Comparison of ENCODE assay signal across 9 mouse cellular contexts in genomic region chr6:122633411-122633810, GRCm38 (mm10). TPM values are rescaled to one million over a fixed set of nuclear protein-coding genes. Genes with fewer than 3 reads are reported as not detected.
DNase-seq lines count a peak whose midpoint lies in the region; ATAC-seq and TF ChIP-seq lines count a peak whose summit lies in the region.
"Had no signal": no experiment of that assay in that cellular context is flagged by ENCODE, and none has a peak within 500 bp of the region (broad histone marks: within the 10 kb centered on the region; RNA-seq: fewer than 3 reads in every experiment).

No protein-coding gene starts in this region.

- H3K9me3 ChIP-seq in midbrain, postnatal 0 days (ENCODE audit: low read length): no peaks in the 10 kb centered on the region
- H3K9me3 ChIP-seq in midbrain, embryonic 16.5 days (replicated peaks; ENCODE audit: control insufficient read depth, low read length, poor library complexity, severe bottlenecking): no peaks in the 10 kb centered on the region
- H3K9me3 ChIP-seq in forebrain, embryonic 12.5 days: no peaks in the 10 kb centered on the region

- H3K4me2 ChIP-seq in midbrain, postnatal 0 days (ENCODE audit: low read depth, low read length, poor library complexity, severe bottlenecking): no peak overlapping the region
- no peak overlapping the region for H3K4me2 ChIP-seq in midbrain, embryonic 16.5 days (ENCODE audit: low read length)
- H3K4me2 ChIP-seq in forebrain, embryonic 12.5 days: no peak overlapping the region

- no peak overlapping the region for H3K9ac ChIP-seq in midbrain, postnatal 0 days (replicated peaks; ENCODE audit: low read length, poor library complexity, severe bottlenecking)
- no peak overlapping the region for H3K9ac ChIP-seq in midbrain, embryonic 16.5 days (ENCODE audit: low read depth, low read length)
- H3K9ac ChIP-seq in forebrain, embryonic 12.5 days: no peak overlapping the region

- no peak overlapping the region for H3K4me3 ChIP-seq in midbrain, postnatal 0 days (ENCODE audit: low read depth, low read length)
- H3K4me3 ChIP-seq in midbrain, embryonic 16.5 days (ENCODE audit: low read depth, low read length): no peak overlapping the region
- H3K4me3 ChIP-seq in forebrain, embryonic 12.5 days (replicated peaks): no peak overlapping the region
- H3K4me3 ChIP-seq: myocyte had no signal

- no peak overlapping the region for H3K27ac ChIP-seq in midbrain, postnatal 0 days (ENCODE audit: low read depth, low read length)
- H3K27ac ChIP-seq in midbrain, embryonic 16.5 days (ENCODE audit: low read length): no peak overlapping the region
- no peak overlapping the region for H3K27ac ChIP-seq in forebrain, embryonic 12.5 days

- no peak for ATAC-seq in midbrain, postnatal 0 days (ENCODE audit: low FRiP score)
- no peak for ATAC-seq in midbrain, embryonic 16.5 days
- ATAC-seq in erythroid progenitor cell, adult 5-6 weeks (replicated peaks; ENCODE audit: low FRiP score, poor library complexity, severe bottlenecking): no peak
- ATAC-seq in forebrain, embryonic 12.5 days (ENCODE audit: low FRiP score): no peak

- H3K4me1 ChIP-seq in midbrain, postnatal 0 days (ENCODE audit: insufficient read depth, low read length): no peaks in the 10 kb centered on the region
- no peaks in the 10 kb centered on the region for H3K4me1 ChIP-seq in midbrain, embryonic 16.5 days (ENCODE audit: control insufficient read depth, insufficient read depth, low read length)
- H3K4me1 ChIP-seq in forebrain, embryonic 12.5 days: no peaks in the 10 kb centered on the region

- peak; percentile 43 for TF ChIP-seq CTCF in midbrain, postnatal 0 days (IDR thresholded peaks at IDR 0.05)

- no peaks in the 10 kb centered on the region for H3K27me3 ChIP-seq in midbrain, postnatal 0 days (ENCODE audit: insufficient read depth, low read length)
- H3K27me3 ChIP-seq in midbrain, embryonic 16.5 days (ENCODE audit: control insufficient read depth, insufficient read depth, low read depth, low read length): no peaks in the 10 kb centered on the region
- no peaks in the 10 kb centered on the region for H3K27me3 ChIP-seq in forebrain, embryonic 12.5 days

- peak; percentile 34 for DNase-seq in adrenal gland, postnatal 14 days
- DNase-seq in adrenal gland, postnatal 4 days (ENCODE audit: low spot score in 2 of 2): no peak
- DNase-seq in midbrain, postnatal 0 days (ENCODE audit: low spot score): peak; percentile 12
- peak; percentile 19 for DNase-seq in induced T-regulatory cell, adult 2 months (ENCODE audit: low read depth)
- peak; percentile 29 for DNase-seq in mesoderm, embryonic 11.5 days (ENCODE audit: low read depth, low spot score)

- 58% methylated on average over 9 of the region's 9 CpGs for WGBS in midbrain, postnatal 0 days
- WGBS in midbrain, embryonic 16.5 days: 56% methylated on average over 9 of the region's 9 CpGs
- 60% methylated on average over 9 of the region's 9 CpGs for WGBS in forebrain, embryonic 12.5 days

- no peaks in the 10 kb centered on the region for H3K36me3 ChIP-seq in midbrain, postnatal 0 days (ENCODE audit: insufficient read depth, low read length)
- H3K36me3 ChIP-seq in midbrain, embryonic 16.5 days (ENCODE audit: control insufficient read depth, insufficient read depth, low read length): no peaks in the 10 kb centered on the region
- no peaks in the 10 kb centered on the region for H3K36me3 ChIP-seq in forebrain, embryonic 12.5 days (replicated peaks)

RNA-seq across cellular contexts. Expression of gene Dppa3, which starts 7.2 kb away (rescaled TPM):
- not detected in 2 replicates for total RNA-seq in adrenal gland, postnatal 14 days (2021)
- not detected for total RNA-seq in adrenal gland, postnatal 4 days (2021)
- not detected in 2 replicates for total RNA-seq in midbrain, postnatal 0 days (2014; rRNA removed)
- polyA plus RNA-seq in midbrain, postnatal 0 days (2015; fragmentation: Nextera tagmentation; extraction: Ambion mirVana): not detected in 2 replicates
- polyA plus RNA-seq in midbrain, embryonic 16.5 days (2015; fragmentation: Nextera tagmentation; extraction: Ambion mirVana): not detected in 2 replicates
- not detected in 2 replicates for total RNA-seq in erythroid progenitor cell, adult 5-6 weeks (2015; ENCODE audit: low replicate concordance)
- total RNA-seq in erythroid progenitor cell, adult 5-6 weeks (2017; ENCODE audit: low replicate concordance): not detected in 2 replicates
- not detected in 2 replicates for polyA plus RNA-seq in forebrain, embryonic 12.5 days (2016; fragmentation: Nextera tagmentation; extraction: Ambion mirVana)
- polyA plus RNA-seq: myocyte had no signal

RNA-seq across cellular contexts. Expression of gene Gdf3, which starts 23.5 kb away (rescaled TPM):
- not detected in 2 replicates for total RNA-seq in adrenal gland, postnatal 14 days (2021)
- total RNA-seq in adrenal gland, postnatal 4 days (2021): not detected
- not detected in 2 replicates for total RNA-seq in midbrain, postnatal 0 days (2014; rRNA removed)
- polyA plus RNA-seq in midbrain, postnatal 0 days (2015; fragmentation: Nextera tagmentation; extraction: Ambion mirVana): not detected in 2 replicates
- 0.09 TPM in 1 of 2 replicates, not detected in the other for polyA plus RNA-seq in midbrain, embryonic 16.5 days (2015; fragmentation: Nextera tagmentation; extraction: Ambion mirVana)
- total RNA-seq in erythroid progenitor cell, adult 5-6 weeks (2015; ENCODE audit: low replicate concordance): 5.8 and 8.8 TPM in 2 replicates
- total RNA-seq in erythroid progenitor cell, adult 5-6 weeks (2017; ENCODE audit: low replicate concordance): not detected in 2 replicates
- polyA plus RNA-seq in forebrain, embryonic 12.5 days (2016; fragmentation: Nextera tagmentation; extraction: Ambion mirVana): 0.12 TPM in 1 of 2 replicates, not detected in the other
- polyA plus RNA-seq: myocyte had no signal

RNA-seq across cellular contexts. Expression of gene Apobec1, which starts 31.2 kb away (rescaled TPM):
- 8.8 and 12.2 TPM in 2 replicates for total RNA-seq in adrenal gland, postnatal 14 days (2021)
- total RNA-seq in adrenal gland, postnatal 4 days (2021): 10 to 100 TPM; 10.1 to 13.1 TPM
- total RNA-seq in midbrain, postnatal 0 days (2014; rRNA removed): 0.88 and 0.90 TPM in 2 replicates
- polyA plus RNA-seq in midbrain, postnatal 0 days (2015; fragmentation: Nextera tagmentation; extraction: Ambion mirVana): 1.7 and 2.1 TPM in 2 replicates
- 0.66 and 1.7 TPM in 2 replicates for polyA plus RNA-seq in midbrain, embryonic 16.5 days (2015; fragmentation: Nextera tagmentation; extraction: Ambion mirVana)
- 29.2 and 35.2 TPM in 2 replicates for total RNA-seq in erythroid progenitor cell, adult 5-6 weeks (2015; ENCODE audit: low replicate concordance)
- total RNA-seq in erythroid progenitor cell, adult 5-6 weeks (2017; ENCODE audit: low replicate concordance): 17.1 and 17.2 TPM in 2 replicates
- 1.6 and 1.9 TPM in 2 replicates for polyA plus RNA-seq in forebrain, embryonic 12.5 days (2016; fragmentation: Nextera tagmentation; extraction: Ambion mirVana)

Comparison
In these comparisons a context has a peak if more than half of its experiments do, and no peak if none do; other contexts are left out.
1. DNase-seq: peak in adrenal gland, postnatal 14 days (single experiment), midbrain, postnatal 0 days (single experiment), induced T-regulatory cell, adult 2 months (single experiment) and mesoderm, embryonic 11.5 days (single experiment); none in adrenal gland, postnatal 4 days (0 of 2).